Mouse (Mus musculus) limb, embryonic 10.5 days (tissue): Measurements from ENCODE around the gene Setdb1. TPM values are rescaled to one million over a fixed set of nuclear protein-coding genes. Genes with fewer than 3 reads are reported as not detected.

ENCODE experiments used
- DNase-seq: peaks from one replicate; pipeline ENCODE4 v3.0.0-alpha.2; 2017; ENCODE audit warnings: low spot score
- H3K27ac ChIP-seq: fragments of 300-500 bp; sonication (generic); 2 replicates; pipeline ENCODE4 v1.5.1; 2016; ENCODE audit warnings: mild to moderate bottlenecking
- H3K27me3 ChIP-seq: fragments of 300-500 bp; sonication (generic); 2 replicates; pipeline ENCODE4 v1.6.1; 2016; ENCODE audit warnings: low read depth, mild to moderate bottlenecking; ENCODE audit not compliant: poor library complexity, severe bottlenecking
- H3K36me3 ChIP-seq: fragments of 300-500 bp; sonication (generic); 2 replicates; pipeline ENCODE4 v1.6.1; 2016; ENCODE audit warnings: mild to moderate bottlenecking, moderate library complexity
- H3K4me1 ChIP-seq: fragments of 300-500 bp; sonication (generic); 2 replicates; pipeline ENCODE4 v1.6.1; 2016
- H3K4me3 ChIP-seq: fragments of 300-500 bp; sonication (generic); 2 replicates; pipeline ENCODE4 v1.5.1; 2016; ENCODE audit warnings: mild to moderate bottlenecking, moderate library complexity
- H3K9me3 ChIP-seq: fragments of 300-500 bp; sonication (generic); replicated peaks from 2 replicates; pipeline ENCODE4 v1.6.1; 2016; ENCODE audit warnings: mild to moderate bottlenecking
- WGBS: fragments of 180-500 bp; shearing (Covaris S2); methylation state at CpG from one replicate; pipeline ENCODE4 v1.1.7; 2016; 5-methylcytosine and 5-hydroxymethylcytosine counted together
- polyA plus RNA-seq: library from polyadenylated mRNA; unstranded; fragments of >200 nt; fragmentation: Nextera tagmentation; extraction: Ambion mirVana; gene quantifications from 2 replicates; pipeline ENCODE4 v1.2.1, GENCODE M21; 2016

Setdb1 gene
- polyA plus RNA-seq, 1 experiment from 2014 or later = 62.9 TPM

DNA sequence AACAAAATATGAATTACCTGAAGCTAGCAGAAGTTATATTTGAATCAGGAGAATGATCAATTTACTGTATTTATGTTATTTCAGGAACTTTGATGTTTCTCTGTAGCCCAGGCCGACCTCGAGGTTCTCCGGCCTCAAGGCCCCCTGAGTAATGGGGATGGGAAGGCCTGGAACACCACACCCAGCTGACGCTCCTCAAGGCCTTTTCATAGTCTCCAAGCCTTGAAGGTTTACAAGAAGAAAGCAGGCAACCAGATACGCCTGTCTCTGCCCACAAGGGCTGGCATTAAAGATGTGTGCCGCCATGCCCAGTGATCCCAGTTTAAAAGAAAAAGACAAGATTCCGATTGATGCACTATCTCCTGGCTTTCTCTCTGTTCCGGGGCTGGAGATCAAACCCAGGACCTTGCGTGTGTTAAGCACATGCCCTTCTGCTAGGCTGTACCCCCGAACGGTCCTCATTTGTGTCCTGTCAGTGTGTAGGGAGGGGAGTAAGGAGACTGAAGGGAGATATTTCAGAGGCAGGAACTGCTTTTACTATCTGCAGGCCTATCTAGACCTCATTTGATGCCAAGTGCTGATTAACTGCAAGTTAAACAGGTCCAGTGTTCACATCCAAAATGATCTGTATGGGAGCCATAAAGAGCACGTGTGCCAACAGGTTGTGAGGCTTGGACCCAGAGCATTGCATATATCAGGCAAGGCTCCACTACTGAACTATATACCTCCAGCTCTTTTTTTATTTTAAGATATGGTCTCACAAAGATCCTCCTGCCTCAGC lies 72.3 kb downstream of the Setdb1 start:
- Histone ChIP-seq H3K27me3 (no peaks in the 10 kb centered on the region), H3K9me3 (no peaks in the 10 kb centered on the region), H3K27ac (no peak overlapping the region), H3K4me3 (peak overlapping the region; percentile 80), H3K4me1 (peaks cover 26% of the 10 kb centered on the region), H3K36me3 (peaks cover 14% of the 10 kb centered on the region)
- no peak for DNase-seq
- WGBS = 90% methylated on average over 12 of the region's 12 CpGs

DNA sequence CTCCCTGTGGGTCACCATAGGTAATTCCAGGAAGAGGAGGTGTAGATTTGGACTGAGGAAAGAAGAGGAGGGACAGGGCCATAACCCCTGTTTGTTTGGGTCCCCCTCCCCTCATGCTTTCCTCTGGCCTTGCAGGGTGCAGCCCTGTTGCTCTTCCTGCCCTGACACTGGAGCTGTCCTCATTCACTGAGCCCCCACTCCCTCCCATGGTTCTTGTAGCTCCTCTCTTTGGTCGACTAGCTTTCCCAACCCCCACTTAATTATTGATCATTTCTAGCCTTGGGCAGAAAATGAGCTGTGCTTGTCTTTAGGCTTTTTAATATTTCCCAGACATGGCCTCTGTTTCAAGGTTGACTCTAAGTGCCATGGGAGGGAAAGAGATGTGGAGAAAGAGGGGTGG lies 72.9 kb downstream of the Setdb1 start:
- H3K27me3 ChIP-seq = no peaks in the 10 kb centered on the region
- 36% methylated on average over 1 of the region's 1 CpGs for WGBS
- peak overlapping the region; percentile 80 for H3K4me3 ChIP-seq
- DNase-seq = no peak
- no peaks in the 10 kb centered on the region for H3K9me3 ChIP-seq
- H3K4me1 ChIP-seq = peaks cover 26% of the 10 kb centered on the region
- peaks cover 15% of the 10 kb centered on the region for H3K36me3 ChIP-seq
- H3K27ac ChIP-seq = peak overlapping the region; percentile 95; the same call in 1 of the 2 replicates

DNA sequence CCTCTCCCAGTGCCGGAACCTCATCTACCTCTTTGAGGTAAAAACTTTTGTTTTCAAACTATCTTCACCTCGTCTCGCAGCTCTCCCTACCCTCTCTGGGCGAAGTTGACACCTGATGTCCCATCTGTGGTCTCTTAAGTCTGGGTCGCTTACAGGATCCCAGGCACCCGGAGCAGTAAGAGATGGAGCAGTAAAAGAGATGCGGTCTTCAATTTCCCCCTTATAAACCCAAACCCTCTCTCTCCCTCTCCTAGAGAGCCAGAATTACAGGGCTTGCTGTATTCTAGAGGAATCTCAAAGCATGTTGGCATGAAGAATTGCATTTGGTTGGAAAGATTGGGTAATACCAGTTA lies 73.4 kb downstream of the Setdb1 start:
- Histone ChIP-seq H3K9me3 (no peaks in the 10 kb centered on the region), H3K27ac (peak overlapping the region; percentile 95), H3K4me1 (peaks cover 26% of the 10 kb centered on the region), H3K27me3 (no peaks in the 10 kb centered on the region), H3K4me3 (peak overlapping the region; percentile 80), H3K36me3 (peaks cover 14% of the 10 kb centered on the region)
- under 1% methylated on average over 7 of the region's 7 CpGs for WGBS
- no peak for DNase-seq

DNA sequence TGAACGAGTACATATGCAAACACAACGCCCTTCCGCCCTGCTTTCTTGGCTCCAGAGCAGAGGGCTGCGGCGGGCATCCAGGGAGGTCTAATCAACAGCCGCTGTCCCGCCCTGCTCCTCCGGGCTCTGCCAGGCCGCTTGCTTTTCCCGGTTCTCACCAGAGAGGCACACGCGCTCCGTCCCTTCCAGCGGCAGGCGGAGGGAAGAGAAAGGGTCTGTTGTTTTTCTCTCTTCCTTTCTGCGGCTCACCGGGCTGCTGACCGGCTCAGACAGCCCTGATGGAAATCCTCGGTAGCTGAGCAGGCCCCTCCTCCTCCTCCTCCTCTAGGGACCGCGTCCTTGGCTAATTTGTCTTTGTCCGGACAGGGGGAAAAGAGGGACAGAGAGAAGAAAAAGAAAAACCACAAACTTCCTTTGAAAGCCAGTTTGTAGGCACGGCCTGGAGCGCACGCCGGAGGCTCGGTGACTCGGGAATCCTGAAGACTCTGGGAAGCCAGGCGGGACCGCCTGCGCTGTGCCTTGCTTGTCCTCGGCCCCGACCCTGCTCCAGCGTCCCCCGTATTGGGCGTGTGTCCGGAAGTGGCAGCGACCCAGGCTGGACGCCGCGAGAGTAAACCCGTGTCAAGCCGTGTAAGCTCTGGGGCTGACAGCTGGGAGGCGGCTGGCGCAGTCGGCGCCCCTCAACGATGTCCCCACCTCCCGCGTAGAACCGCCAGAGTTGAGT lies 74.0 kb downstream of the Setdb1 start:
- peaks cover 11% of the 10 kb centered on the region for H3K36me3 ChIP-seq
- H3K27me3 ChIP-seq = no peaks in the 10 kb centered on the region
- peak; percentile 85 for DNase-seq
- H3K4me1 ChIP-seq = peaks cover 26% of the 10 kb centered on the region
- H3K4me3 ChIP-seq = peak overlapping the region; percentile 80
- H3K9me3 ChIP-seq = no peaks in the 10 kb centered on the region
- under 1% methylated on average over 51 of the region's 51 CpGs for WGBS
- peak overlapping the region; percentile 95 for H3K27ac ChIP-seq

DNA sequence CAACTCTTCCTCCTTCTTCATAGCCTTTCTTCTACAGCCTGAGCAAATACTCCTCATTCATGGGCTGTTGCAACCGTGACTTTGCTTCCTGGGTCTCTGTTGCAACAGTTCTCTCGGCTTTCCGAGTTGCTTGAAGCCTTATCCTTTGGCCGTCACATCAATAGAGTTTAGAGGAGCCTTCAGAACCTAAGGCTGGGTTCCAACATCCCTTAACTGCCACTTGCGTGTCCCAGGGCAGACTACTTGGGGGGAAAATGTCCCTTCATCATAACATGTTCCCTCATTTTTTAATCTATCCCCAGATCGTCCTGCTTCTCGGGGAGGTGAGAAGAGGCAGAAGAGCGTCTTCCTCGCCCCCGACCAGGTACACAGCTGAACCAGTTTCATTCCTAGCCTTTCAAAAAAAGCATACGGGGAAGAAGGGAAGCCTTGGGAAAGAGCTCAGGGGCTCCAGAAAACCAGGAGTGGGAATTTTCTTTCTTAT lies 74.6 kb downstream of the Setdb1 start:
- Histone ChIP-seq H3K27me3 (no peaks in the 10 kb centered on the region), H3K4me1 (peaks cover 26% of the 10 kb centered on the region), H3K36me3 (peaks cover 8% of the 10 kb centered on the region), H3K4me3 (peak overlapping the region; percentile 80), H3K27ac (peak overlapping the region; percentile 95), H3K9me3 (no peaks in the 10 kb centered on the region)
- no peak for DNase-seq
- under 1% methylated on average over 11 of the region's 11 CpGs for WGBS

DNA sequence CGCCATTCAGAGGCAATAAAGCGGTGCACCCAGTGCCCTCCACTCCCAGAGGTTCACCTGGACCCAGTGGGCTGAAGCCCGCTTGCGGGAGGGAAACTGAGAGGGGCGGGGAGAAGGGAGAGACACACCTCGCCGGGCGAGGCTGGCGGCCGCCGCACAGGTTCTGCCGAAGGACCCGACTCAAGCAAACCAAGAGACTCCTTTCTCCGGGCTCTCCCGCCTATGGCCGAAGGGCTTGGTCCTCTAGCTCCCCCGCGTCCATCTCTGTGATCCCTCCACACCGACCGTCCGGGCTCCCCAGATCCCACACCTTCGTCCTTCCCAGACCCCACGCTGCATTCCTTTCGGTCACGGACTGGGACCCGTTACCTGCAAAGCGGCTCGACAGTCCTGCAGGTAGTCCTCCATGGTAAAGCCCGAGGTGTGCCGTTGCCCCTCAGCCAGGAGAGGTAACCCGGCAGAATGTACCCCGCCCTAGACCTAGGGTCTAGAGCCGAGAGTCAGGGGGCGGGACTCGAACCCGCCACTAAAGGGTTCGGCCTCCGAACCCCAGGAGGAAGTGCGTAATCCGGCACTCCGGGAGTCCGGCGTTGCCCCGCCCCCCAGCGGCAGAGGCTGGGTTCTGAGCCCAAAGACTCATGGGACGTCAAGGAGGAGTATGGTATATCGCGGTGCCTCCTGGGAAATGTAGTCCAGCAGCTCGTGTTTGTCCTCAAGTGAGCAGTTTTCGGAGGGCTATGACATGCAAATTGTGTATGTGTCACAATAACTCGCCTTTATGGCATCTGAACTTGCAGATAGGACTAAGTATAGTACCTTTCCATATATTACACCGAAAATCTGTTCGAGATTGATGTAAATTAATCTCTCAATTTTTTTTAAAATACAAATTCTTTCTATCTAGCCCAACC lies 75.5 kb downstream of the Setdb1 start, which contains the start of the genes Mindy1 and Prune1:
TSS of gene Mindy1 (plus strand) at position 130 of the 911 bp plus-strand sequence.
TSS of gene Prune1 (minus strand) at position 861 of the 911 bp plus-strand sequence.
- DNase-seq = peak; percentile 97
- no peaks in the 10 kb centered on the region for H3K27me3 ChIP-seq
- WGBS = under 1% methylated on average over 53 of the region's 53 CpGs

DNA sequence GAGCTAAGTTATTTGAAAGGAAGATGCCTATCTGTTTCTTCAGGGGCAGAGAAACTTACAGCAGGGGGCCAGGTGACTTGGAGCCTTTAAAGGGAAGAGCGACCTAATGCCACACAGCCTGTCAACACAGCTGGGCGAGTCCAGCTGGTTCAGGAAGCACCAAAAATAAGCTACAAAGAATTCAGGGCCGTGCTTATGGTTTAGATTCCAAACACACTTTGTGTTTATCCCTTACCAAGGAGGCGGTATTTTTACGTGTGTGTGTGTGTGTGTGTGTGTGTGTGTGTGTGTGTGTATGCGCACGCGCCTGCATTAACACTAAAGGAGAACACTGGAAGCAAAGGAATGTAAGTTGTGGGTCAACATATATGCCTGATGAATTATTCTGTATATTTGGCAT lies 76.3 kb downstream of the Setdb1 start:
- peak overlapping the region; percentile 95 for H3K27ac ChIP-seq
- no peaks in the 10 kb centered on the region for H3K27me3 ChIP-seq
- peaks cover 26% of the 10 kb centered on the region for H3K4me1 ChIP-seq
- H3K9me3 ChIP-seq = no peaks in the 10 kb centered on the region
- DNase-seq = peak; percentile 44
- H3K36me3 ChIP-seq = peaks cover 9% of the 10 kb centered on the region; the same call in 1 of the 2 replicates
- H3K4me3 ChIP-seq = peak overlapping the region; percentile 80
- WGBS = 24% methylated on average over 8 of the region's 8 CpGs

More for the DNA sequence above, 75.5 kb downstream of the Setdb1 start, which contains the start of the genes Mindy1 and Prune1:
- Histone ChIP-seq H3K4me1 (peaks cover 26% of the 10 kb centered on the region), H3K4me3 (peak within 1 kb of the TSS; percentile 80), H3K27ac (peak within 1 kb of the TSS; percentile 95), H3K9me3 (no peaks in the 10 kb centered on the region), H3K36me3 (peaks cover 9% of the 10 kb centered on the region; the same call in 1 of the 2 replicates)

DNA sequence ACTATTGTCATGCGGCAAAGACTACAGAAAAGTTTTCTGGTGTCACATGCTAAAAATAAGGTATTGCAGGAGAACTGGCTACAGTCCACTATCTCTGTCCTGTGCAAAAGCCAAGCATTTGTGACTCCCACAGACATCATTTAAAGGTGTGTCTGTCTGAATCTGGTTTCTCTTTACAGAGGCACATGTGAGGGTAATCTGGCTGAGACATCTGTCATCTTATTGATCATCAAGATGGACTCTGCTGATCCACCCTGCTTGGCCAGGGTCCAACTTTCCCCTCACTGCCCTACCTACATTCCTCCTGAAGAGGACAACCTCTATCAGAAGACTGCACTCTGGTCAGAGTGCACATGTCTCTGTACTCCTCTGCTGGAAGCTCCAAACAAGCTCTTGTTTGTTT lies 79.9 kb downstream of the Setdb1 start:
- Histone ChIP-seq H3K9me3 (no peaks in the 10 kb centered on the region), H3K4me1 (peaks cover 8% of the 10 kb centered on the region), H3K27ac (no peak overlapping the region), H3K36me3 (peaks cover 25% of the 10 kb centered on the region), H3K4me3 (no peak overlapping the region), H3K27me3 (no peaks in the 10 kb centered on the region)
- WGBS = 88% methylated on average over 1 of the region's 1 CpGs
- DNase-seq = no peak

DNA sequence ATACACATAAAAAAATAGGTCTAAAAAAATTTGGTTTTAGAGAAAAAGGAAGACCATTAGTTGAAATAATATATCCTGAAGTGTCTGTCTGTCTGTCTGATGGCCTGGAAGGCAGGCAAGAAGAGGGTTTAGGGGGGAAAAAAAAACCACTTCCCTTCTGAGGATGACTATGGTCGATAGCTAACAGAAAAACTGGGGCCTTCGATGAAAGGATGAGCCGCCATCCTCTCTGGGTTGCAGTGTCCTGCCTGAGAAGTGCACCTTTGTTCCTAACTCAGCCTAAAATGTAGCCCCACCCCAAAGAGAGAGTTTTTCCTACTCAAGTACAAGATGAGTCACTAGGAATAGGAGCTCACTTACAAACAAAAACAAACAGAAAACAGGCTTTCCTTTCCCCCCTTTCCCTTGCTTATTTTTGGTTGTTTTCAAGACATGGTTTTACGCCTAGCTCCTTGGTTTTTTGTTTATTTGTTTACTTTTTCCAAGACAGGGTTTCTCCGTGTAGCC lies 80.5 kb downstream of the Setdb1 start:
- peaks cover 4% of the 10 kb centered on the region for H3K4me1 ChIP-seq
- H3K36me3 ChIP-seq = peaks cover 28% of the 10 kb centered on the region
- no peak for DNase-seq
- H3K27ac ChIP-seq = no peak overlapping the region
- no peaks in the 10 kb centered on the region for H3K27me3 ChIP-seq
- 67% methylated on average over 5 of the region's 5 CpGs for WGBS
- H3K4me3 ChIP-seq = no peak overlapping the region
- H3K9me3 ChIP-seq = no peaks in the 10 kb centered on the region

DNA sequence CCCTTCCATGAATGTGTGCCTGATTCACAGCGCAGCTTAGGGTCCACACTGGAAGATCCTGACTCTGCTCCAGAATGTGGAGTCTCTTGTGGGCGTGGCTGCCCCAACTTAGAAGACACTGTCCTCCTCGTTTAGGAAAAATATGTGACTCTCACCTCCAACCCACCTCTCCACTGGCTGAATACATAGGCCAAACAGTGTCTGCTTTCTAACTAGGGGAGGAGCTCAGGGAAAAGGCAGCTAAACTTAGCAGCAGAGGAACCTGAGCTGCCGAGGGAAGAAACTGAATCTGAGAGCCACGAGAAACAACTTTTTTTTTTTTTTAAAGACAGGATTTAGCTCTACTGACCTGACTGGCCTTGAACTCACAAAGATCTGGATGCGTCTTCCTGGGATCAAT lies 81.8 kb downstream of the Setdb1 start:
- no peaks in the 10 kb centered on the region for H3K27me3 ChIP-seq
- H3K27ac ChIP-seq = no peak overlapping the region
- H3K9me3 ChIP-seq = no peaks in the 10 kb centered on the region
- H3K4me3 ChIP-seq = no peak overlapping the region
- peaks cover 29% of the 10 kb centered on the region for H3K36me3 ChIP-seq
- no peak for DNase-seq
- 76% methylated on average over 6 of the region's 6 CpGs for WGBS
- no peaks in the 10 kb centered on the region for H3K4me1 ChIP-seq

DNA sequence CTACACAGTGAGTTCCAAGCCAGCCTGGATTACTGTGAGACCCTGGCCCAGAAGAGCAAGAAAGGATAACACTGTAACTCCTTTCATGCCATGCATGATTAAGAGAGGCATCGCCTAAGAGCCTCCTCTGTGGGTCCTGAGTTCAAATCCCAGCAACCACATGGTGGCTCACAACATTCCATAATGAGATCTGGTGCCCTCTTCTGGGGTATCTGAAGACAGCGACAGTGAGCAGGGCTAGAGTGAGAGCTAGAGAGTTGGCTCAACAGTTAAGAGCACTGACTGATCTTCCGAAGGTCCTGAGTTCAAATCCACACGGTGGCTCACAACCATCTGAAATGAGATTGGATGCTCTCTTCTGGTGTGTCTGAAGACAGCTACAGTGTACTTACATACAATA lies 82.5 kb downstream of the Setdb1 start:
- no peaks in the 10 kb centered on the region for H3K27me3 ChIP-seq
- WGBS = 93% methylated on average over 4 of the region's 4 CpGs

More for the DNA sequence above, 82.5 kb downstream of the Setdb1 start:
- Histone ChIP-seq H3K27ac (no peak overlapping the region), H3K9me3 (no peaks in the 10 kb centered on the region), H3K36me3 (peaks cover 34% of the 10 kb centered on the region), H3K4me1 (no peaks in the 10 kb centered on the region; the same call in 1 of the 2 replicates), H3K4me3 (no peak overlapping the region)
- no peak for DNase-seq
